Mouse (Mus musculus) E14TG2a.4 (cell line): Measurements from ENCODE around the gene Lamc1.

Source experiments
- CTCF ChIP-seq: conservative IDR thresholded peaks from 2 replicates; pipeline ENCODE4 v1.5.1; 2014; ENCODE audit warnings: low read length
- NANOG ChIP-seq: IDR thresholded peaks from 2 replicates; pipeline ENCODE4 v1.6.1; 2014; ENCODE audit warnings: borderline replicate concordance, low read length, mixed read lengths
- POU5F1 ChIP-seq: IDR thresholded peaks from 2 replicates; pipeline ENCODE4 v1.6.1; 2014; ENCODE audit warnings: low read length, borderline replicate concordance

DNA sequence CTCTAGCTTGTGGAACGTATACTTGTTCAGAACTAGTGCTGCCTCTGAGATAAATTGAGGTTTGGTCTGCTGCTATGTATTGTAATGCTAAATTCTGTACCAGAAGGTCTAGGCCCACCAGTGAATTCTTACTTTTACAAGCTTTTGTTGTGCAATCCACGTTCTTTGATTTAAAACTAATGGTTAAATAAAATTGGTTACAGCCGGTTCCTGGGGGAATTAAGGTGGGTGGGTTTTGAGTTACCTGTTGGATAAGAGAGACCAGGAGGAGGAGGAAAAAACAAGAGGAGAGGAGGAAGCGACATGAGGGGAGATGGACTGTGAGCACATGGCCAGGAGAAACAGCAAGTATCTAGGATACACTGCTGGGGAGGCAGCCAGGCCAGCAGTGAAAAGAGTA lies 116.1 kb downstream of the Lamc1 start:
- TF ChIP-seq CTCF (no peak), NANOG (no peak), POU5F1 (no peak)
